Mouse (Mus musculus) heart, adult 8-10 months (tissue): ENCODE measurements around the gene Fibp. TPM values are rescaled to one million over a fixed set of nuclear protein-coding genes. Genes with fewer than 3 reads are reported as not detected.

ENCODE experiments used
- DNase-seq: peaks from one replicate; pipeline ENCODE4 v3.0.0; 2022; ENCODE audit warnings: low spot score
- total RNA-seq, 4 experiments: library from RNA; stranded (reverse); gene quantifications; 2 replicates each; pipeline ENCODE4 v1.2.4; 2022

Gene Fibp
- 10 to 100 TPM; 41.3 to 52.3 (median 49.2) TPM for total RNA-seq

- peak; percentile 86 for DNase-seq
Measured at GRCm38 (mm10) chr19:5460465-5460911, at the start of gene Fibp. Gene Fibp, plus strand, starts transcription at chr19:5460615.

- DNase-seq: no peak
Measured at GRCm38 (mm10) chr19:5410641-5411040, 49.8 kb upstream of the Fibp start.

- no peak for DNase-seq
Measured at GRCm38 (mm10) chr19:5411961-5412360, 48.5 kb upstream of the Fibp start.

GRCm38 (mm10) chr19:5413840-5414239 lies 46.6 kb upstream of the Fibp start:
- no peak for DNase-seq

- peak; percentile 80 for DNase-seq
Measured at GRCm38 (mm10) chr19:5414534-5414957, 45.9 kb upstream of the Fibp start.

- no peak for DNase-seq
Measured at GRCm38 (mm10) chr19:5418750-5419466, 41.5 kb upstream of the Fibp start.

- DNase-seq: no peak
Measured at GRCm38 (mm10) chr19:5419630-5420029, 40.8 kb upstream of the Fibp start.

GRCm38 (mm10) chr19:5420579-5420978 lies 39.8 kb upstream of the Fibp start:
- DNase-seq: no peak

- DNase-seq: no peak
Measured at GRCm38 (mm10) chr19:5421784-5422183, 38.6 kb upstream of the Fibp start.

GRCm38 (mm10) chr19:5422267-5422666 lies 38.1 kb upstream of the Fibp start:
- no peak for DNase-seq

GRCm38 (mm10) chr19:5422895-5423443 lies 37.4 kb upstream of the Fibp start:
- no peak for DNase-seq

- DNase-seq: no peak
Measured at GRCm38 (mm10) chr19:5423561-5423960, 36.9 kb upstream of the Fibp start.

GRCm38 (mm10) chr19:5424092-5424781 lies 36.2 kb upstream of the Fibp start:
- peak; percentile 55 for DNase-seq

- DNase-seq: peak; percentile 90
Measured at GRCm38 (mm10) chr19:5424782-5425741, 35.4 kb upstream of the Fibp start, which contains the start of the genes Drap1 and AI837181. Gene Drap1, minus strand, starts transcription at chr19:5424979. Gene AI837181, plus strand, starts transcription at chr19:5425144.

GRCm38 (mm10) chr19:5425906-5426565 lies 34.4 kb upstream of the Fibp start:
- no peak for DNase-seq

- no peak for DNase-seq
Measured at GRCm38 (mm10) chr19:5426640-5427290, 33.6 kb upstream of the Fibp start.

- DNase-seq: no peak
Measured at GRCm38 (mm10) chr19:5428083-5428482, 32.3 kb upstream of the Fibp start.

GRCm38 (mm10) chr19:5429219-5429618 lies 31.2 kb upstream of the Fibp start:
- no peak for DNase-seq

- no peak for DNase-seq
Measured at GRCm38 (mm10) chr19:5429806-5430205, 30.6 kb upstream of the Fibp start.

GRCm38 (mm10) chr19:5430408-5430807 lies 30.0 kb upstream of the Fibp start:
- no peak for DNase-seq
